Mouse (Mus musculus) heart, adult 2 months (tissue): ENCODE data around the gene Map4k4. TPM values are rescaled to one million over a fixed set of nuclear protein-coding genes. Genes with fewer than 3 reads are reported as not detected.
A peak's percentile ranks its signal among the peaks of the same experiment; 100 is the strongest.

Experiments used
- DNase-seq, 2 experiments: peaks; one replicate each; pipeline ENCODE4 v3.0.0; 2021
- H3K27ac ChIP-seq: fragments of 200-600 bp; 2 replicates; pipeline ENCODE4 v1.8.1; 2022
- H3K27me3 ChIP-seq: fragments of 200-500 bp; 2 replicates; pipeline ENCODE4 v1.6.1; 2012; ENCODE audit warnings: mild to moderate bottlenecking, low read length, inconsistent platforms, mixed read lengths; ENCODE audit not compliant: control insufficient read depth, insufficient read depth
- H3K36me3 ChIP-seq: fragments of 200-500 bp; 2 replicates; pipeline ENCODE4 v1.6.1; 2012; ENCODE audit warnings: low read length, inconsistent platforms; ENCODE audit not compliant: control insufficient read depth, insufficient read depth
- H3K4me1 ChIP-seq: fragments of 200-500 bp; 2 replicates; pipeline ENCODE4 v1.6.1; 2011; ENCODE audit warnings: low read length; ENCODE audit not compliant: control insufficient read depth, insufficient read depth
- H3K4me3 ChIP-seq: fragments of 200-600 bp; 2 replicates; pipeline ENCODE4 v1.8.1; 2022
- H3K79me2 ChIP-seq: fragments of 200-500 bp; replicated peaks from 2 replicates; pipeline ENCODE4 v1.6.1; 2012; ENCODE audit warnings: mild to moderate bottlenecking, inconsistent platforms, low read length, moderate library complexity, mixed read lengths; ENCODE audit not compliant: control insufficient read depth, insufficient read depth
- H3K9ac ChIP-seq: fragments of 200-500 bp; 2 replicates; pipeline ENCODE4 v1.6.1; 2012; ENCODE audit warnings: low read depth, mild to moderate bottlenecking, control low read depth, inconsistent platforms, low read length, mixed read lengths
- CTCF ChIP-seq: fragments of 200-600 bp; IDR thresholded peaks from 2 replicates; pipeline ENCODE4 v1.8.1; 2022; ENCODE audit warnings: antibody characterized with exemption, mild to moderate bottlenecking, moderate library complexity
- EP300 ChIP-seq: fragments of 200-500 bp; IDR thresholded peaks from 2 replicates; pipeline ENCODE4 v1.6.1; 2011; ENCODE audit warnings: low read depth, low read length, control low read depth; ENCODE audit not compliant: insufficient read depth
- POLR2A ChIP-seq: fragments of 200-500 bp; IDR thresholded peaks from 2 replicates; pipeline ENCODE4 v1.6.1; 2011; ENCODE audit warnings: mild to moderate bottlenecking, low read depth, low read length, control low read depth; ENCODE audit not compliant: insufficient read depth
- WGBS: fragments of 180-500 bp; shearing (Covaris S2); methylation state at CpG from one replicate; pipeline ENCODE4 v1.1.7; 2018; 5-methylcytosine and 5-hydroxymethylcytosine counted together
- intact Hi-C: fragments of 180-260 bp; cut with DNase I; formaldehyde crosslinking; loops from one replicate; pipeline ENCODE4 v1.15.1; 2025
- polyA plus RNA-seq: library from polyadenylated mRNA; depleted of rRNA; stranded (reverse); fragments of >200 nt; gene quantifications from 2 replicates; pipeline ENCODE4 v1.2.3, GENCODE M21; 2012
- total RNA-seq, 2 experiments: library from RNA; stranded (reverse); gene quantifications; 2 replicates each; pipeline ENCODE4 v1.2.3; 2021

Gene Map4k4
- total and polyA plus RNA-seq, 3 experiments: 85.2 to 134 (median 129) TPM

DNA sequence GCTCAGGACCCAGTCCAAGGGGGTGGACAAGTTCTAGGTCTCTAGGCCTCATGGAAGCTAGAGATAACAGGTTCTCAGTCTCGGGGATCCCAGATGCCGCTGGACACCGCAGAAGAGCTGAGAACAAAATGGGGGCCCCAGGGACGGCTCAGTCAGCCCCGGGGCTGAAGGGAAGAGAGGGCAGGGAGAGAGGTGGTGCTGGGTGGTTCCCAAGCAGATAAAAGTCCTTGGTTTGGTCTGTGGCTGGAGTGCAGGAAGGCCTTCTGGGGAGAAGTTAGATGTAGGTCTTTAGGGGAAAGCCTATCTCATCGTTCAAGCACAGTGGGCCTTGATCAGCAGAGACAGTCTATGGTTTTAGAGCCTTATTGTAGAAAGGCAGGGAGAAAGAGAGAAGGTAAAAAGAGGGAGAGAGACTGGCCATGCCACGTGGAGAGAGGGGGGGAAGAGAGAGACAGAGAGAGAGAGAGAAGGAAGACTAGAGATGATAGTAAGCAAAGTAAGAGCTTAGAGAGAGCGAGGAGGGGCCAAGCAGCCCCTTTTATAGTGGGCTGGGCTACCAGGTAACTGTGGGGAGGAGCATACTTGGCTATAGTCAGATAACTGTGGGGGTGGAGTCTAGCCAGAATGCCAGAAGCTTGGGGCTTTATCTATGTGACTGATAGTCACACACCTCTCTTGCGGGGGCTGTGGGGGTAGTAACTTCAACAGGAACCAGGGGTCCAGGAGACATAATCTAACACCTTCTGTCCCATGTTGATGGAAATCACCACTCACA is 34.2 kb upstream of the Map4k4 start:
- TF ChIP-seq POLR2A (no peak), EP300 (no peak), CTCF (no peak)
- peaks cover 18% of the 10 kb centered on the region for H3K4me1 ChIP-seq
- H3K79me2 ChIP-seq: no peaks in the 10 kb centered on the region
- intact Hi-C loops: no loop called here
- WGBS: 83% methylated on average over 9 of the region's 9 CpGs
- H3K9ac ChIP-seq: no peak overlapping the region
- DNase-seq: no peak
- H3K27ac ChIP-seq: no peak overlapping the region
- no peaks in the 10 kb centered on the region for H3K27me3 ChIP-seq
- peaks cover 7% of the 10 kb centered on the region for H3K36me3 ChIP-seq
- H3K4me3 ChIP-seq: no peak overlapping the region

GRCm38 (mm10) chr1:39867142-39867525 is 33.6 kb upstream of the Map4k4 start:
- DNase-seq: no peak
- Histone ChIP-seq H3K27ac (peak overlapping the region; percentile 63), H3K79me2 (no peaks in the 10 kb centered on the region), H3K4me3 (no peak overlapping the region), H3K27me3 (no peaks in the 10 kb centered on the region), H3K36me3 (peaks cover 7% of the 10 kb centered on the region), H3K9ac (no peak overlapping the region), H3K4me1 (peaks cover 18% of the 10 kb centered on the region)
- WGBS: 47% methylated on average over 7 of the region's 7 CpGs
- TF ChIP-seq CTCF: no peak
- no peak for TF ChIP-seq POLR2A
- TF ChIP-seq EP300: no peak
- intact Hi-C loops: no loop called here

GRCm38 (mm10) chr1:39867966-39868593 is 32.6 kb upstream of the Map4k4 start:
- no peaks in the 10 kb centered on the region for H3K27me3 ChIP-seq
- WGBS: 8% methylated on average over 6 of the region's 6 CpGs
- DNase-seq: peak; percentile 81 to 86
- no peaks in the 10 kb centered on the region for H3K79me2 ChIP-seq
- H3K4me3 ChIP-seq: peak overlapping the region; percentile 4
- H3K4me1 ChIP-seq: peaks cover 18% of the 10 kb centered on the region
- TF ChIP-seq EP300: peak; percentile 55; the same call in 1 of the 2 replicates
- TF ChIP-seq CTCF: no peak
- H3K27ac ChIP-seq: peak overlapping the region; percentile 72
- intact Hi-C loops: loop anchor here (1.0 to 2.0 kb wide), 3 partner anchors 33 to 153 kb away; partner anchors contain the start of gene Map4k4
- peaks cover 7% of the 10 kb centered on the region for H3K36me3 ChIP-seq
- no peak overlapping the region for H3K9ac ChIP-seq

DNA sequence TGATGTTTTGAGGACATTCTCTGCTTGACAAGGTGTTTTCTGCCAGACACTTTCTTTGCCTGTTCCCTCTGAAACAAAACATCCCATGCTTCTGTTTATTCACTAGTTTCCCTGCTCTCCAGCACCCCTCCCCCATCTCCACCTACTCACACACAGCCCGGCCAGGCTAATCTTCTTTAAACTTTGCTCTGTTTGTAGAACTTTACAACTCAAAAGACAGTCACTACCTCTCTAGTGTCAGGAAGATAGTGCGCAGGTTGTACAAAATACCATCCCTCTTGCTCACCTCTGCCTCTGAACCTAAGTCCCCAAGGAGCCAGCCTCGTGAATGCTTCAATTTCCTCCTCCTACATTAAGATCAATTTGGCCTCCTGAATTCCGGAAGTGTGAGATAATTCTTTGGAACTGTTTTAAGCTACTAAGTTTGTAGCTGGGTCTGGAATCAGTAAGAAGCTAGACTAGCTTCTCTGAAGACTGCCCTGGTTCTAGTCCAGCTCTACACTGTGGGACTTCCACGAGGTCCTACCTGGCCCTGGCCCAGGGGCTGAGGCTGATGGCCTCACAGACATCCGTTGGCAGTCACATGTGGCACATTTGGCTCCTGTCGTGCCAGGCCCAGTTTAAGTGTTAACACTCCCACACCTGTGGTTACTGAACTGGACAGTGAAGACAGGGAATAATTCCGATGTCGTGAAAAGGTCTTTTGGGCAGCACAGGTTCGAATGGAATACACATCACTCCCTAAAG is 31.7 kb upstream of the Map4k4 start:
- WGBS: 13% methylated on average over 10 of the region's 10 CpGs
- DNase-seq: peak; percentile 65 to 67
- intact Hi-C loops: loop anchor here (1.0 to 2.0 kb wide), 3 partner anchors 32 to 154 kb away; partner anchors contain the start of gene Map4k4
- Histone ChIP-seq H3K4me3 (no peak overlapping the region), H3K4me1 (peaks cover 18% of the 10 kb centered on the region), H3K79me2 (no peaks in the 10 kb centered on the region), H3K27ac (peak overlapping the region; percentile 72), H3K27me3 (no peaks in the 10 kb centered on the region), H3K9ac (no peak overlapping the region), H3K36me3 (peaks cover 7% of the 10 kb centered on the region)
- TF ChIP-seq CTCF: no peak
- 0 out of 2 replicates have a peak, but pooled peaks have one; percentile 6 for TF ChIP-seq EP300
- TF ChIP-seq POLR2A: no peak

DNA sequence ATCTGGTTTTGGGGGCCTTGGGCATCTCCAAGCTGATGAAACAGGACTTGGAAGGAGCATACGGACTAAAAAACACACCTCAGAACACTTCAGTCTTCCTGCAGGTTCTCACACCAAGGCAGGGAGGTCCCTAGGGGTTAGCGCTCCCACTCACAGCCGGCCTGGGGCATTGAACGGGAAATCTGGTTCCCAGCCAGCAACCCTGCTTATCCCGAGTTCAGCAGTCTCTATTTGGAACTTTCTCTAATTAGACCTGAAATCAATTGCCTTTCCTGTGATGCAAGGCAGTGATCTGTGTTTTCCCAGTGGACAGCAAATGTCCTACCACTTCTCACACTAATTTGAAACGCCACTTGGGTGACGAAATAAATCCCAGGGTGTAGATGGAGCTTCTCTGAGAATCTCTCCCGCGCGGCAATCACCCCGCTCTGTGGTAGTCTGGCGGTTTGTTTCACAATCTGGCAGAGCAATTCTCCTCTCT is 31.0 kb upstream of the Map4k4 start:
- peaks cover 7% of the 10 kb centered on the region for H3K36me3 ChIP-seq
- H3K9ac ChIP-seq: peak overlapping the region; percentile 7; the same call in 1 of the 2 replicates
- H3K4me1 ChIP-seq: peaks cover 18% of the 10 kb centered on the region
- WGBS: 37% methylated on average over 12 of the region's 12 CpGs
- no peak for TF ChIP-seq CTCF
- TF ChIP-seq POLR2A: no peak
- no peak for TF ChIP-seq EP300
- DNase-seq: peak; percentile 47 to 52
- peak overlapping the region; percentile 72 for H3K27ac ChIP-seq
- H3K27me3 ChIP-seq: no peaks in the 10 kb centered on the region
- intact Hi-C loops: loop anchor here (2.0 kb wide), 2 partner anchors 31 to 155 kb away; partner anchors contain the start of gene Map4k4
- H3K4me3 ChIP-seq: 0 out of 2 replicates have a peak overlapping the region, but pooled peaks have one; percentile 5
- H3K79me2 ChIP-seq: no peaks in the 10 kb centered on the region
